Mouse (Mus musculus) gastrocnemius, adult 2 months (tissue): ENCODE measurements around the gene Pigq. TPM values are rescaled to one million over a fixed set of nuclear protein-coding genes. Genes with fewer than 3 reads are reported as not detected.

Source experiments
- DNase-seq: peaks from one replicate; pipeline ENCODE4 v3.0.0; 2022
- H3K27ac ChIP-seq: fragments of 200-600 bp; 2 replicates; pipeline ENCODE4 v1.8.1; 2022; ENCODE audit warnings: mild to moderate bottlenecking
- H3K4me3 ChIP-seq: fragments of 200-600 bp; 2 replicates; pipeline ENCODE4 v1.8.1; 2022; ENCODE audit warnings: mild to moderate bottlenecking, moderate library complexity
- CTCF ChIP-seq: fragments of 200-600 bp; IDR thresholded peaks from 2 replicates; pipeline ENCODE4 v1.8.1; 2022; ENCODE audit warnings: antibody characterized with exemption, mild to moderate bottlenecking, moderate library complexity
- intact Hi-C: fragments of 180-260 bp; cut with DNase I; formaldehyde crosslinking; loops from one replicate; pipeline ENCODE4 v1.15.1; 2025
- long read RNA-seq, 2 experiments: library from polyadenylated mRNA; stranded (forward); transcript quantifications; one replicate each; pipeline ENCODE4 v2.0.0; 2021
- total RNA-seq, 2 experiments: library from RNA; stranded (reverse); gene quantifications; 2 replicates each; pipeline ENCODE4 v1.2.3; 2021

Gene Pigq
- total RNA-seq: 10 to 100 TPM; 21.0 to 28.6 TPM
- long read RNA-seq, experiment 1, transcript Pigq-201 (11 exons, 3,173 nt): major isoform, 33 of 40 reads
- long read RNA-seq, experiment 1, partial matches to known transcripts: 5 of 40 reads
- long read RNA-seq, experiment 1, other reads (novel, unspliced or antisense): 2 of 40 reads
- long read RNA-seq, experiment 2, transcript Pigq-201 (11 exons, 3,173 nt): major isoform, 27 of 34 reads
- long read RNA-seq, experiment 2, partial matches to known transcripts: 1 of 34 reads
- long read RNA-seq, experiment 2, other reads (novel, unspliced or antisense): 6 of 34 reads

DNA sequence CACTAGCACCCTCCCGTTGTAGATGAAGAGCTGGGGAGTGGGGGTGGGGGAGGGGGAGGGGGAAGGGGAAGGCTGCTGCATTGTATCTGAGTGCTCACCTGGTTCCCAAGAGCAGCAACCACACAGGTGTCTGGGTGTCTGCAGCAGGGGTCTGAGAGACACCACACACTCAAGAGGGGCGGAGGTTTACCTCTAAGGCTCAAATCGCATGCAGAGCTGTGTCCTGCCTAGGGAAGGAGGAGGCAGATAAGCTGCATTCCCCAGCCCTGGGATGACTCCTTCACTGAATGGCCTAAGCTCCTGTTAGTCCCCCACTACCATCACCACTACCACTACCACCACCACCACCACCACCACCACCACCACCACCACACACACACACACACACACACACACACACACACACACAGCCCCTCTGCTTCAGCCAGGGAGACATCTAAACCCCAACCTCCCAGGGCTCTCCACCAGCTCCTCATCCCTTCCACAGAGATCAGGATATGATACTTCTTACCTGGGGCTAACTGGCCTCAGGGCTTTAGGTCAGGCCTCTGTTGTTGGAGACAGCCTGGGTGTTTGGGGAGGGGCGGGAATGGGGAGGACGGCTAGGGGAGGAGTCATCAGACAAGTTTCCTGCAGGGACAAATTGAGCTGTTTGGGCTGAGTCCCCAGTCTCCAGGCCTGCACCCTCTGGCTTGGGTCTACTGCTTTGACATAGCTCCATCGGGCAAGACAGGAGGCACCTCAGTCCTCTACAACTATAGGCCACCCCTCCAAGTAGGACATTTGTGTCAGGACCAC is at the start of gene Pigq, which contains the start of gene Nhlrc4:
Gene Pigq (minus strand): TSS at position 571 of the 798 bp plus-strand sequence.
Gene Nhlrc4 (minus strand): TSS at position 596 of the 798 bp plus-strand sequence.
- intact Hi-C loops: no loop called here

DNA sequence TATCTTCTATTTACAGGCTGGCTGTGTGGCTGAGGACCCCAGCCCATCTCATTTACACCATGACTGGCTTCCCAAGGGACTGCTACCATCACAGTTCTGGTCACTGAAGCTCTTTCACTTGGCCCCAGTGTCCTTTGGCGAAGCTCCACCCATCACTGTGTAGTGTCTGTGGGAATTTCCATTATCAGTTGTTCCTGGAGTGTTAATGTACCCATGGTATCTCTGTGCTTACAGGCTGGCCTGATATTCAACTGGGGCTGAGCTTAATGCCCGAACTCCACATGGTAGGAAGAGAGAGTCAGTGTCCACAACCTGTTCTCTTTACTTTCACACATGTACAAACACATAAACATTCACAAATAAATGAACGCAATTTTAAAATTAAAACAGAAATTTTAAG is 48.8 kb upstream of the Pigq start:
- no peak overlapping the region for H3K4me3 ChIP-seq
- H3K27ac ChIP-seq: no peak overlapping the region
- TF ChIP-seq CTCF: no peak
- intact Hi-C loops: no loop called here
- no peak for DNase-seq

More for the DNA sequence above, at the start of gene Pigq, which contains the start of gene Nhlrc4:
- no peak for DNase-seq
- no peak for TF ChIP-seq CTCF
- Histone ChIP-seq H3K4me3 (no peak within 1 kb of the TSS), H3K27ac (peak within 1 kb of the TSS; percentile 57)

DNA sequence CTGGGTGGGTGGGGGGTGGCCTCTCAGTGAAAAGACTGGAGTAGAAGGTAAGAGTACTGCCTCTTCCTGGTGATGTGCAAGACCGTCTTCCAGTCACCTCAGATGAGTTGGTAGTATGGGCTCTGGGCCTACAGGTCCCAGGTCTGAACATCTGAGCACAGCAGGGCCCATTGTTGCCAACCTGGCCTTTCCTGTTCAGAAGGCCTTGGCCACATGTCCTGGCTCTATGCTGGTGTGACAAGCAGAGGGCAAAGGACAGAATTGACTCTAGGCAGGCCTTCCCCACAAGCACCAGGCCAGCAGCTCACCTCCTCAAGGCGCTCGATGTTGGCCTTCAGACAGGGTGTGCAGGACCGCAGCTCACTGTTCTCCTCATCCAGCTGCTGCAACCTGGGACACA is 47.5 kb upstream of the Pigq start:
- H3K27ac ChIP-seq: no peak overlapping the region
- TF ChIP-seq CTCF: no peak
- DNase-seq: no peak
- H3K4me3 ChIP-seq: no peak overlapping the region
- intact Hi-C loops: no loop called here

DNA sequence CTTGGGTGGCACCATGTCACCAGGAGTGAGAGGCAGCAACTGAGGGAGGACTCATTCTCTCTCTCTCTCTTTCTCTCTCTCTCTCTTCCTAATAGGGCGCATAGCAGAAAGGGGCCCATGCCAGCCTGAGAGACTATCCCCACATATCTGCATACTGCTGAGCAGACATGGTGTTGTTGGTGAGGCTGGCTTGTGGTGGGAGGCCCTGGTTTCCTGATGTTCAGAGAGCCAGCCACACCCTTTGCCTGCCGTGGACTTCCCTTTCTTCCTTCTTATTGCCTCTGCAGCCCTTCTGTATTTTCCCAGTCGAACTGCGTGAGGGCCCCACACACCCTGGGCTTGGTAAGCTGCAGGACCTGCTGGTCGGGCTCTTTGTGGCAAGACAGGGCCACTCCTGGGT is 45.6 kb upstream of the Pigq start:
- Histone ChIP-seq H3K4me3 (no peak overlapping the region), H3K27ac (no peak overlapping the region)
- intact Hi-C loops: no loop called here
- no peak for TF ChIP-seq CTCF
- DNase-seq: no peak

DNA sequence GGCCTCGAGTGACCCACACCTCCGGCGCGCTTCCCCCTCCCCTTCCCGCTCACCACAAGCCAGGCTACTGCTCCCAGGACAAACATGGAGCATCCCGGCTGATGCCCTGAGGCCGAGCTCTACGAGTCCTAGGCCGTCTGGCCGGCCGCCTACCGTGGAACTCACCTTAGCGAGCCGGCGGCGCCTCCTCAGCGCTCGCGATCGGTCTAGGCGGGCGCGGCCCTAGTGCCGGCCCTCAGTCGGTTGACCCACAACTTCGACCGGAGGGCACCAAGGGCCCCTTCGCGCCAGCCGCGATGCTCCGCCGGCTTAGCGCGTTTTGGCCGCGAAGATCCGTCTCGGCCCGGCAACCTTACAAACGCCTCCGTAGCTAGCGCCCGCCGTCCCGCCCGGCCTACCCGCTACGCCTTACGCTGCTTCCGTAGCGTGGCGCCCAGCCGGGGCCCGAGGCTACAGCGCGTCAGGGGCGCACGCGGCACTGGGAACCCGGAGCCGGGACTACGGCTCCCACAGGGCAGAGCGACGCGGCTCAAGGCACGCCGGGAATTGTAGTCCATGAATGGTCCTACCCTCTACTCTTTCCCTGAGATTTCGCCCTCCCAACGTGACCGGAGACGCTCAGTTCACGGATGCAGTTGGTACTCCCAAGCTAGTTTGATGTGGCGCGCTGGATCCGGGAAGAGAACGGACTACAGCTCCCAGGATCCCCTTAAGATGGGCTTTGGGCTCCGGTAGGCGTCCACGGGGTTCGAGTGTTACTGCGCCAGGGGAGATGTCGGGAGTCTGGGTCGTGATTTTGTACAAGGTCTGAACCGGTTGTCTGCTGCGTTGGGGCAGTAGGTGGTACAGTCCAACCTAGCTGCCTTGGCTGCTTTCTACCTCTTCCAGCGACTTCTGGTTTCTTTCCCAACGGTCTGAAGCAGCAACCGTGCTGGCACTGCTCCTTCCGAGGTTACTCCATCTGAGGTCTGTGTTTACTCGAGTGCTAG is 40.9 kb upstream of the Pigq start, which contains the start of gene Capn15:
Gene Capn15 (minus strand): TSS at position 491 of the 989 bp plus-strand sequence.
- peak within 1 kb of the TSS; percentile 93 for H3K27ac ChIP-seq
- H3K4me3 ChIP-seq: peak within 1 kb of the TSS; percentile 92
- intact Hi-C loops: loop anchor here (2.0 kb wide), 1 partner anchor 45 kb away; no protein-coding TSS in a partner anchor
- no peak for TF ChIP-seq CTCF
- peak; percentile 96 for DNase-seq

DNA sequence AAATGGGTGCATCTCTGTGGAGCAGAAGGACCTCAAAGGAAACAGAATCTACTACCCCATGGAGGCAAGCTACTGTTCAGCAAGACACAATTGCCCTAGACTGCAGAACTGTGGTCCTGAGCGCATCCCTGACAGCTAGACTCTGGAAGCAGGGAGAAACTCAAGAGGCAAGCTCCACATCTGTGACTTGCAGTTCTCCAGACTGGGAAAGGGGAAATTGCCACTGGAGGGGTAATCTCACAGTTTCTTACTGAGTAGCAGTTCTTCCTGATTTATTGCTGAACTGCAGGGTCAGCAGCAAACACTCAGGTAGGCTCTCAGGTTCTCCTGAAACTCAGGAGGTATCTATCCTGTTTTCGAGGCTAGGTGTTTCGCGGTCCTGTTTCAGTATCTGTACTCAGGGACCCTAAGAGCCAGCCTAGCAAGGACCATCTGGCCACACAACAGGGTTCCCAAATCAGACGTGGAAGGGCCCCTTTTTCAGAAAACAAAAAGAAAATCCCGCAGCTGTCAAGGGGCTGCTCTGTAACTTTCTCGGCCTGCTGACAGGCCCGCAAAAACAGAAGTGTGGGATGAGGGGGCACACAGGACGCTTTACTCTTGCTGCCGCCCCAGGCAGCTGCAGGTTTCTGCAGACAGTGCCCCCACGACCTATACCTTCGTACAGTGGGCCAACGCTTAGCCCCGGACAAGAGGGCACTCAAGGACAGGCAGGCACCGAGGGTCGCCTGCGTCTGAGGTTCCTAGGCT is 40.0 kb upstream of the Pigq start:
- H3K4me3 ChIP-seq: peak overlapping the region; percentile 92
- intact Hi-C loops: loop anchor here (2.0 to 5.0 kb wide), 2 partner anchors 44 to 92 kb away; no protein-coding TSS in a partner anchor
- peak overlapping the region; percentile 93 for H3K27ac ChIP-seq
- TF ChIP-seq CTCF: no peak
- DNase-seq: no peak

DNA sequence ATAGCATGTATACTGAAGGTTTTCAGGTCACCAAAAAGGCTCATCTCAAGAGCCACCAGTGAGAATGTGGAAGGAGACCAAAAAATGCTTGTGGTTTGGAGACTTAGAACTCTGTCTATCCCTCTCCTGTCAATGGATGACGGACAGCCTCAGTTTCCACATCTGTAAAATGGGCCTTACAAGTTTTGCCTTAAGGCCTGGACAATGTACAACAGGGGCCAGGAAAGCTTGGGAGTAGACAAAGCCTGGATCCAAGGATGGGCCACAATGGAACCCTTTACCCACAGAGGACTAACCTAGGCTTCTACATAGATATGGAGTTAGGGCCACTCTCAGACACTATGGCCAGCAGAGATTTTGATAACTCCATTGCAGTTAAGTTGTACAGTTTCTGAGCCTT is 39.3 kb upstream of the Pigq start:
- no peak for TF ChIP-seq CTCF
- H3K27ac ChIP-seq: no peak overlapping the region
- peak overlapping the region; percentile 92 for H3K4me3 ChIP-seq
- intact Hi-C loops: loop anchor here (2.0 to 5.0 kb wide), 2 partner anchors 43 to 92 kb away; no protein-coding TSS in a partner anchor
- DNase-seq: no peak

DNA sequence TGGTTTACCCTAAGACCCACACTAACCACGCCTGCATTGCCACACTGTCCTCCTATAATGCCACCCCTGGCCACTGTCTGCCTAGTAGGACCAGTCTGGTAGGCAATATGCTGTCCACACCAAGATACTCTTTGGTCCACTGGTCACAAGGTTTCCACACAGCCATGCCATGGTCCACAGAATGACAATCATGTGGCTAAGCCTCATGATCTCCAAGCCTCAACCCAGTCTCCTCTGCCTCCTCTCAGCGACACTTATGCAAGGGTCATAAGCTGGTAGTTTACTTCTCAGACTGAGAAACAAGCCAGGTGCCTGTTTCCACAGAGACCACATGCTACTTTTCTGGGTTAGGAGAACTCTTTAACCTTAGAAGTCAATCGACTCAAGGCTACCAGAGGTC is 38.2 kb upstream of the Pigq start:
- no peak for DNase-seq
- intact Hi-C loops: loop anchor here (5.0 kb wide), 1 partner anchor 91 kb away; no protein-coding TSS in a partner anchor
- no peak overlapping the region for H3K27ac ChIP-seq
- H3K4me3 ChIP-seq: no peak overlapping the region
- TF ChIP-seq CTCF: no peak

DNA sequence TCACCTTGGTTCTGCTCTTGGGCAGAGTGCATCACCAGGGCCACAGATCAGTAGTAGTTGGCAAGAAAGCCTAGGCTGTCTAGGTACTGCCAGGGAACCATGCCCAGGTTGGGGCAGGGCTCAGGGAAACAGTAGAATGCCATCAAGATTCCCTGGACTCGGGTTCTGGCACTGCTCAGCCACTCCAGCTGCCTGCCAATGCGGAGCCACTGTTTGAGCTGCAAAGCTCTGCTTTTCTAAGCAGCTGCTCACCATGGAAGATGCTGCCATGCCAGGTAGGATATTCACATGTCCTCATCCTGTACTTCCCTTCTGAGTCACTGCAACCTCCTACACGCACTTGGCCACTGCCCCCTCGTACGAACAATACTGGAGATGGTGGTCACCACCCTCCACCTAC is 36.1 kb upstream of the Pigq start:
- intact Hi-C loops: loop anchor here (2.0 to 5.0 kb wide), 2 partner anchors 62 to 89 kb away; partner anchors contain the start of gene Rab40c
- 0 out of 2 replicates have a peak overlapping the region, but pooled peaks have one; percentile 8 for H3K27ac ChIP-seq
- peak; percentile 82 for DNase-seq
- no peak overlapping the region for H3K4me3 ChIP-seq
- TF ChIP-seq CTCF: no peak

DNA sequence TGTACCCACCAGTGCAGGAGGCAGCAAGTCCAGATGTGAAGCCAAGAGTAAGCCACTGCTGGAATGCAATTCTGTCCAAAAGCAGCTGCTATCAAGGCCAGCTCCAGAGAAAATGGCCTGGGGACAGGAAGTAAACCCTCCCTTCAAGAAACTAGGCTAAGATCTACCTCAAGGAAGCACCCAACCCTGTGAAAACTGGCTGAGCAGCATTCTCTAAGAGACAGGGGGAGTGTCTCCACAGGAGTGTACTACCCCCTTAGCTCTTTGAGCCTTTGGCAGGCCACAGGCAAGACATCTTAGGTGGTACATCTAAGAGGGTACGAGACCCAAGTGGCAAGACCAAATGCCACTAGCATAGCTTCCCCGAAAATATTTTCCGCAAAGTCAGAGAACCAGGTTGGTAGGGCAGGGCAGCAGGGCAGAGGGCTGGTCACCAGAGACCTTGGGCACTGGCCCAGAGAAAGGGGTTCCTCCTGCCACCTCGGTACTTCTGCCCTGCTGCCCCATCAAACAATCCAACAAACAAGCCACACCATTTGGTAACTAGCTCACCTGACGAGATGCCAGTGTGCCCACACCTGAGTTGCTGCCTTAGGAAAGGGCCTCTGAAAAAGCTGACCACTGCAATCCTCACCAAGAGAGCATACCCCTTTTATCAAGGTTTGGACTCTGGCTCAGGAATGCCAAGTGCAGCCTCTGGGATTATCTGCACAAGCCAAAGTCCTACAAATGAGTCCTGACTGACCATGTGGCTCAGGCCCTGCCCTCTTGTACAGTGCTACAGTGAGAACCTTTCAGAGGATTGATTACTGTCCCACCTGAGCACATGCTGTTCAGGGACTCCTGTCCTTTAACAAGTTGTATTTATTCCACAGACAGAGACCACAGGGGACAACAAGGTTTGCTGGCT is 35.3 kb upstream of the Pigq start:
- no peak for DNase-seq
- intact Hi-C loops: loop anchor here (2.0 to 5.0 kb wide), 2 partner anchors 61 to 88 kb away; partner anchors contain the start of gene Rab40c
- Histone ChIP-seq H3K27ac (0 out of 2 replicates have a peak overlapping the region, but pooled peaks have one; percentile 8), H3K4me3 (no peak overlapping the region)
- TF ChIP-seq CTCF: no peak
